Mouse (Mus musculus): Measurements from ENCODE around the gene Taf4.

The Taf4 gene

GRCm38 (mm10) chr2:179982715-179983114, 6.3 kb upstream of the Taf4 start:
- DNase-seq (ENCODE audit: low spot score): no peak

GRCm38 (mm10) chr2:179980616-179981015, 4.2 kb upstream of the Taf4 start:
- DNase-seq (ENCODE audit: low spot score): no peak

- no peak for DNase-seq (ENCODE audit: low spot score)
Measured at GRCm38 (mm10) chr2:179979836-179980235, 3.4 kb upstream of the Taf4 start.

- no peak for DNase-seq (ENCODE audit: low spot score)
Measured at GRCm38 (mm10) chr2:179978250-179978649, 1.8 kb upstream of the Taf4 start.

- DNase-seq (ENCODE audit: low spot score): peak; percentile 33
Measured at GRCm38 (mm10) chr2:179977344-179978025, 1.0 kb upstream of the Taf4 start.

GRCm38 (mm10) chr2:179976295-179976627, 185 bp downstream of the Taf4 start:
- no peak for DNase-seq (ENCODE audit: low spot score)

- peak; percentile 36 for DNase-seq (ENCODE audit: low spot score)
Measured at GRCm38 (mm10) chr2:179975851-179976250, 595 bp downstream of the Taf4 start.

- peak; percentile 29 for DNase-seq (ENCODE audit: low spot score)
Measured at GRCm38 (mm10) chr2:179974651-179975471, 1.6 kb downstream of the Taf4 start.

GRCm38 (mm10) chr2:179973871-179974628, 2.4 kb downstream of the Taf4 start:
- DNase-seq (ENCODE audit: low spot score): no peak

- DNase-seq (ENCODE audit: low spot score): no peak
Measured at GRCm38 (mm10) chr2:179972406-179972805, 4.0 kb downstream of the Taf4 start.

GRCm38 (mm10) chr2:179971891-179972290, 4.6 kb downstream of the Taf4 start:
- DNase-seq (ENCODE audit: low spot score): no peak

- DNase-seq (ENCODE audit: low spot score): no peak
Measured at GRCm38 (mm10) chr2:179969137-179969536, 7.3 kb downstream of the Taf4 start.

- no peak for DNase-seq (ENCODE audit: low spot score)
Measured at GRCm38 (mm10) chr2:179967633-179968032, 8.8 kb downstream of the Taf4 start.

GRCm38 (mm10) chr2:179961420-179961819, 15.0 kb downstream of the Taf4 start:
- no peak for DNase-seq (ENCODE audit: low spot score)

GRCm38 (mm10) chr2:179960327-179960726, 16.1 kb downstream of the Taf4 start:
- DNase-seq (ENCODE audit: low spot score): no peak

GRCm38 (mm10) chr2:179959391-179959790, 17.1 kb downstream of the Taf4 start:
- DNase-seq (ENCODE audit: low spot score): peak; percentile 20

GRCm38 (mm10) chr2:179951542-179952524, 24.6 kb downstream of the Taf4 start:
- no peak for DNase-seq (ENCODE audit: low spot score)

GRCm38 (mm10) chr2:179948820-179949219, 27.6 kb downstream of the Taf4 start:
- DNase-seq (ENCODE audit: low spot score): no peak

- no peak for DNase-seq (ENCODE audit: low spot score)
Measured at GRCm38 (mm10) chr2:179947607-179948006, 28.8 kb downstream of the Taf4 start.

GRCm38 (mm10) chr2:179946496-179946895, 29.9 kb downstream of the Taf4 start:
- no peak for DNase-seq (ENCODE audit: low spot score)

- no peak for DNase-seq (ENCODE audit: low spot score)
Measured at GRCm38 (mm10) chr2:179945051-179945450, 31.4 kb downstream of the Taf4 start.

GRCm38 (mm10) chr2:179941696-179942095, 34.8 kb downstream of the Taf4 start:
- DNase-seq (ENCODE audit: low spot score): no peak
